Comparison of ENCODE assay signal across 8 mouse cellular contexts in the genomic region with DNA sequence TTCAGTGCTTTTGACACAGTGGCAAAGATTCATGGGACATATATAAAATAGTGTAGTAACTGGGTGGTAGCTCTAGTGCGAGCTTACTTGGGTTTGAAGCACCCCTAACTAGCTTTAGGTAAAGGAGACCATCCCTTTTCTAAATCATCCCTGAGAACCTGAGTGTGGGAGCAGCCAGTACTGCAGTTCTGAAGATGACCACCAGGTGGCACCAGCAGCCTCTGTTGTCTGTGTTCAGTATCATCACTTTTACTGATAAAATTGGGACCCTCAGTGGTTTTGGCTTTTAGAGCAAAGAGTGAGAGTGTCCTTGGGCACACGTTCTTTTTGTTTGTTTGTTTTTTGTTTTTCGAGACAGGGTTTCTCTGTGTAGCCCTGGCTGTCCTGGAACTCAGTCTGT. TPM values are rescaled to one million over a fixed set of nuclear protein-coding genes. Genes with fewer than 3 reads are reported as not detected.
DNase-seq lines count a peak whose midpoint lies in the region; ATAC-seq and TF ChIP-seq lines count a peak whose summit lies in the region.

No protein-coding gene starts in this region.

- 7% methylated on average over 3 of the region's 3 CpGs for WGBS in forebrain, postnatal 0 days
- 5% methylated on average over 3 of the region's 3 CpGs for WGBS in hindbrain, embryonic 16.5 days

- no peak for ATAC-seq in cerebellum, adult (ENCODE audit: insufficient number of reproducible peaks, low FRiP score, low TSS enrichment)
- peak; percentile 37; the same call in 1 of the 2 replicates for ATAC-seq in forebrain, postnatal 0 days
- ATAC-seq in hindbrain, embryonic 16.5 days, result no peak

- no peak overlapping the region for H3K27ac ChIP-seq in forebrain, postnatal 0 days (ENCODE audit: low read depth, low read length)
- no peak overlapping the region for H3K27ac ChIP-seq in hindbrain, embryonic 16.5 days (ENCODE audit: low read depth, low read length)

- intact Hi-C loops in left cerebral cortex, postnatal 36 days (cut with DNase I), result loop anchor here (2.0 to 5.0 kb wide), 2 partner anchors 33 to 126 kb away; a partner anchor contains a TSS

- peak overlapping the region; percentile 73; the same call in 1 of the 2 replicates for H3K4me2 ChIP-seq in forebrain, postnatal 0 days (ENCODE audit: low read depth)
- H3K4me2 ChIP-seq in hindbrain, embryonic 16.5 days (ENCODE audit: low read length), result peak overlapping the region; percentile 36; the same call in 1 of the 2 replicates

- peak; percentile 93 for TF ChIP-seq CTCF in brain, embryonic 14.5 days (IDR thresholded peaks at IDR 0.05; ENCODE audit: borderline replicate concordance, extremely low read depth, insufficient read depth, insufficient read length)
- peak; percentile 95 for TF ChIP-seq CTCF in forebrain, postnatal 0 days (IDR thresholded peaks at IDR 0.05; ENCODE audit: low read depth)

- H3K4me1 ChIP-seq in forebrain, postnatal 0 days (ENCODE audit: insufficient read depth), result peaks cover 6% of the 10 kb centered on the region; the same call in 1 of the 2 replicates
- peaks cover 18% of the 10 kb centered on the region for H3K4me1 ChIP-seq in hindbrain, embryonic 16.5 days (ENCODE audit: control insufficient read depth, insufficient read depth, low read depth, low read length)

- peaks cover 31% of the 10 kb centered on the region for H3K36me3 ChIP-seq in forebrain, postnatal 0 days (ENCODE audit: insufficient read depth)
- H3K36me3 ChIP-seq in hindbrain, embryonic 16.5 days (ENCODE audit: control insufficient read depth, insufficient read depth, low read length), result peaks cover 20% of the 10 kb centered on the region

- no peak for TF ChIP-seq POLR2A in brain, embryonic 14.5 days (IDR thresholded peaks at IDR 0.05; ENCODE audit: borderline replicate concordance, extremely low read depth, insufficient read depth, insufficient read length, poor library complexity, severe bottlenecking)

- H3K27me3 ChIP-seq in forebrain, postnatal 0 days (ENCODE audit: insufficient read depth, low read length), result no peaks in the 10 kb centered on the region
- no peaks in the 10 kb centered on the region for H3K27me3 ChIP-seq in hindbrain, embryonic 16.5 days (replicated peaks; ENCODE audit: control insufficient read depth, insufficient read depth, low read length)

- DNase-seq in cerebellum, adult 11 months, result peak; percentile 72
- DNase-seq in brain, embryonic 14.5 days (ENCODE audit: low read depth), result peak; percentile 82
- peak; percentile 91 for DNase-seq in forebrain, postnatal 0 days
- DNase-seq in left cerebral cortex, postnatal 36 days (ENCODE audit: low spot score in 2 of 2), result peak; percentile 68 to 74
- DNase-seq in monocyte, adult 2 months (ENCODE audit: low read depth in 1 of 2, low spot score in 2 of 2), result peak; percentile 33 to 70
- DNase-seq in spleen, postnatal 14 days (ENCODE audit: low spot score in 2 of 2), result peak; percentile 68 to 82

- H3K9me3 ChIP-seq in forebrain, postnatal 0 days (ENCODE audit: low read length), result no peaks in the 10 kb centered on the region
- H3K9me3 ChIP-seq in hindbrain, embryonic 16.5 days (ENCODE audit: control insufficient read depth, low read length), result no peaks in the 10 kb centered on the region

- no peak overlapping the region for H3K4me3 ChIP-seq in forebrain, postnatal 0 days (ENCODE audit: low read depth, low read length)
- no peak overlapping the region for H3K4me3 ChIP-seq in hindbrain, embryonic 16.5 days (ENCODE audit: low read length)

- no peak overlapping the region for H3K9ac ChIP-seq in forebrain, postnatal 0 days
- no peak overlapping the region for H3K9ac ChIP-seq in hindbrain, embryonic 16.5 days (ENCODE audit: low read depth, low read length)

RNA-seq across cellular contexts. Expression of a gene that starts 1.9 kb away (rescaled TPM):
- 47.2 and 57.5 TPM in 2 replicates for polyA plus RNA-seq in brain, embryonic 14.5 days (2012; rRNA removed)
- total RNA-seq in forebrain, postnatal 0 days (2014; rRNA removed), result 57.6 and 63.1 TPM in 2 replicates
- polyA plus RNA-seq in forebrain, postnatal 0 days (2015; fragmentation: Nextera tagmentation; extraction: Ambion mirVana), result 36.1 and 43.0 TPM in 2 replicates
- 40.9 and 42.3 TPM in 2 replicates for polyA plus RNA-seq in hindbrain, embryonic 16.5 days (2015; fragmentation: Nextera tagmentation; extraction: Ambion mirVana)
- total RNA-seq in left cerebral cortex, postnatal 36 days (2021), result 10 to 100 TPM; 26.2 to 26.4 TPM

RNA-seq across cellular contexts. Expression of a gene that starts 21.2 kb away (rescaled TPM):
- polyA plus RNA-seq in brain, embryonic 14.5 days (2012; rRNA removed), result 74.6 and 80.9 TPM in 2 replicates
- total RNA-seq in forebrain, postnatal 0 days (2014; rRNA removed), result 87.8 and 115 TPM in 2 replicates
- polyA plus RNA-seq in forebrain, postnatal 0 days (2015; fragmentation: Nextera tagmentation; extraction: Ambion mirVana), result 116 and 121 TPM in 2 replicates
- polyA plus RNA-seq in hindbrain, embryonic 16.5 days (2015; fragmentation: Nextera tagmentation; extraction: Ambion mirVana), result 97.4 and 108 TPM in 2 replicates
- total RNA-seq in left cerebral cortex, postnatal 36 days (2021), result 10 to 100 TPM; 49.9 to 50.8 TPM

RNA-seq across cellular contexts. Expression of a gene that starts 28.1 kb away (rescaled TPM):
- polyA plus RNA-seq in brain, embryonic 14.5 days (2012; rRNA removed), result 98.7 and 99.3 TPM in 2 replicates
- total RNA-seq in forebrain, postnatal 0 days (2014; rRNA removed), result 52.9 and 56.3 TPM in 2 replicates
- 102 TPM in 2 replicates for polyA plus RNA-seq in forebrain, postnatal 0 days (2015; fragmentation: Nextera tagmentation; extraction: Ambion mirVana)
- polyA plus RNA-seq in hindbrain, embryonic 16.5 days (2015; fragmentation: Nextera tagmentation; extraction: Ambion mirVana), result 102 TPM in 2 replicates
- total RNA-seq in left cerebral cortex, postnatal 36 days (2021), result 100 to 1,000 TPM; 133 to 138 TPM

RNA-seq across cellular contexts. Expression of a gene that starts 30.7 kb away (rescaled TPM):
- 161 and 190 TPM in 2 replicates for polyA plus RNA-seq in brain, embryonic 14.5 days (2012; rRNA removed)
- total RNA-seq in forebrain, postnatal 0 days (2014; rRNA removed), result 88.4 and 93.1 TPM in 2 replicates
- polyA plus RNA-seq in forebrain, postnatal 0 days (2015; fragmentation: Nextera tagmentation; extraction: Ambion mirVana), result 41.2 and 41.6 TPM in 2 replicates
- 41.1 and 50.0 TPM in 2 replicates for polyA plus RNA-seq in hindbrain, embryonic 16.5 days (2015; fragmentation: Nextera tagmentation; extraction: Ambion mirVana)
- 10 to 100 TPM; 61.1 to 99.5 TPM for total RNA-seq in left cerebral cortex, postnatal 36 days (2021)

RNA-seq across cellular contexts. Expression of a gene that starts 33.2 kb away (rescaled TPM):
- polyA plus RNA-seq in brain, embryonic 14.5 days (2012; rRNA removed), result 46.6 and 52.7 TPM in 2 replicates
- 28.0 and 34.7 TPM in 2 replicates for total RNA-seq in forebrain, postnatal 0 days (2014; rRNA removed)
- 17.7 and 20.1 TPM in 2 replicates for polyA plus RNA-seq in forebrain, postnatal 0 days (2015; fragmentation: Nextera tagmentation; extraction: Ambion mirVana)
- 21.5 and 23.1 TPM in 2 replicates for polyA plus RNA-seq in hindbrain, embryonic 16.5 days (2015; fragmentation: Nextera tagmentation; extraction: Ambion mirVana)
- total RNA-seq in left cerebral cortex, postnatal 36 days (2021), result 10 to 100 TPM; 40.5 to 52.9 TPM
